Mouse (Mus musculus) C2C12 (cell line): ENCODE data around the gene Cd5l.

ENCODE experiments used
- CTCF ChIP-seq: IDR thresholded peaks from one replicate; pipeline ENCODE4 v1.5.1; 2011; ENCODE audit not compliant: control insufficient read depth, insufficient read depth, insufficient read length
- MAX ChIP-seq: IDR thresholded peaks from one replicate; pipeline ENCODE4 v1.6.1; 2011; ENCODE audit warnings: mild to moderate bottlenecking, control low read depth
- USF1 ChIP-seq: IDR thresholded peaks from one replicate; pipeline ENCODE4 v1.6.1; 2011; ENCODE audit warnings: low read depth, mild to moderate bottlenecking, control low read depth, moderate library complexity

DNA sequence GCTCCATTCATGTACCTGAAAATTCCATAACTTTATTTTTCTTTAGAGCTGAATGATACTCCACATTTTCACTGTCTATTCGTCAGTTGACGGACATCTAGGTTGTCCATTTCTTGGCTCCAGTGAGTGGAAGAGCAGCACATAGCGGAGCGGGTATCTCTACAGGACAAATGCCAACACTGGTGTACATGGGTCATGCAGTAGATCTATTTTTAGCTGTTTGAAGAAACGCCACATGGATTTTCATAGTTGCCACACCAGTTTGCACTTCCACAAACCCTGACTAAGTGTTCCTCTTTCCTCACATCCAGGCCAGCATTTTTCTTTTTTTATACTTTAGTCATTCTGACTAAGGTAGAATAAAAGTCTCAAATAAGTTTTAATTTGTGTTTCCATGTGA lies 19.8 kb upstream of the Cd5l start:
- TF ChIP-seq MAX (no peak), CTCF (no peak), USF1 (no peak)
